Mouse (Mus musculus): ENCODE data around the gene Gata2.

Gene Gata2

GRCm38 (mm10) chr6:88208321-88208720 lies 14.6 kb downstream of the Gata2 start:
- no peak for DNase-seq (ENCODE audit: low read depth, low spot score)

DNA sequence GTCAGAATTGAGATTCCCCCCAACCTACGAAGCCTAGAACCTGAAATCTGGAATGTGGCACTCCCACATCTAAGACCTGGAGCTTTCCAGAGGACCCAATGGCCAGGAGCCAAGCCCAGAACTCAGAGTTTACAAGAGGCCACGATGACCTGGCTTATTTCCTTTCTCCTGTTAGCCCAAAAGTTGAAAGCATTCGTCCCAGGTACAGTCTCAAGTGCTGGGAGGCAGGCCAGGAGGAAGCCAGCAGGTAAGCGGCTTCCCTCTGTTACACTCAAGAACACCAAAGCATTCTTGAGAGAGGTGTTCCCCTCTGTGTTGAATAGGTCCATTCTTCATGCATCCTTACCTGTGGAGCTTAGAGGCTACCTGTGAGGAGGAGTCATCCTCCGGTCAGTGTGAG lies 15.8 kb downstream of the Gata2 start:
- DNase-seq (ENCODE audit: low read depth, low spot score): no peak

DNA sequence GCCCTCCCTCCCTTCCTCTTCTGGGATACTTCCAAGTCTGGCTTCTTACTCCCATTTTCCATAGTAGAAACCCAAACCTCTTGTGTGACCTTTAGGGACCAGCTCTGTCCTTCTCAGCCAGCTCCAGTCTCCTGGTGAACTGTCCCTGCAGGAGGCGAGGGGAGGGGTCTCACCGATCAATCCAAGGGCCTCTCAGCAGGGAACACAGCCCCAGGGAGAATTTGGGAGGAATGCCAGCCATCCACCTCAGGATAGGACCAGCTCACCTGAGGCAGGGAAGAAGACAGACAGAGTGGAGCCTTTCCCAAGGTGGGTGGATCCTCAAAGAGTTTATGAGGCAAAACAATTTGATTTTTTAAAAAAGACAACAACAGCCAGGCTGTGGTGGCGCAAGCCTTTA lies 16.5 kb downstream of the Gata2 start:
- peak; percentile 18 for DNase-seq (ENCODE audit: low read depth, low spot score)

- DNase-seq (ENCODE audit: low read depth, low spot score): no peak
These were observed 22.1 kb downstream of the Gata2 start for GRCm38 (mm10) chr6:88215797-88216196.

GRCm38 (mm10) chr6:88216199-88216598 lies 22.5 kb downstream of the Gata2 start:
- no peak for DNase-seq (ENCODE audit: low read depth, low spot score)

- DNase-seq (ENCODE audit: low read depth, low spot score): no peak
These were observed 25.4 kb downstream of the Gata2 start for GRCm38 (mm10) chr6:88219094-88219493.

DNA sequence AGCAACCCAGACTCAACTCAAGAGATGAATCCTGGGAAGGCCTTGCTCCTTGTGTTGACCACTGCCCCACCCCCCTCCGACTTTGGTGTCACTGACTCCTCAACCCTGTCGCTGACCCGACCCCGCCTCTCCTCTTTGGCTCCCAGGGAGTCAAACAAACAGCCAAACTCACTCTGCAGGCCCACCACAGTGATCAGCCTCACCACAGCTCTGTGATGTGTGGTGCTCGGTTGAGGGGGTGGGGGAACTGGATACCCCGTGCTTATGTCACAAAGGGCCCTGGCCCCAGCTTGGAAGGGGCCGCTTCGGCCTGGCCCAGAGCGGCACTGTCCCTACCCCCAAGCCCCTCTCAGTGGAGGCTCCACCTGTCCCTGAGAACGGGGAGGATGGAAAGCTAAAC lies 28.3 kb downstream of the Gata2 start, which contains the start of gene Dnajb8:
TSS of gene Dnajb8 (plus strand) at position 301 of the 400 bp plus-strand sequence.
- no peak for DNase-seq (ENCODE audit: low read depth, low spot score)

GRCm38 (mm10) chr6:88226570-88226994 lies 32.9 kb downstream of the Gata2 start:
- peak; percentile 8 for DNase-seq (ENCODE audit: low read depth, low spot score)

DNA sequence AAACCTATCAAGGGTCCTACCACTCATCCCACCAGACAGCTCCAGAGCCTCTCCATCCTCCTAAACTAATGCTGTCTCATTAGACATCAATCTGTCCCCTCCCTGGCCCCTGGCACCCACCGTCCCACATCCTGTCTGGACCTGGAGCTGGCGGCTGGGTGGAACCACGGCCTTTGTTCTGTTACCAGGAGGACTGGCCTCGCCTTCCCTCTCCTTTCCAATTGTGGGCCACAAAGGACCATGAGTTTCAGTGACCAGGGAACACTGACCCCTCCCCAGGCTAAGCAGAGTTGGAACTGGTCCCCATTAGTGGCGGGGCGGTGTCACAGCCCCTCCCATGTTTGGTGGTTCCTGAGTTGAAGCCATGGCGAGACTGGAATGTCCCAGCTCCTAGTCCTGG lies 33.8 kb downstream of the Gata2 start:
- DNase-seq (ENCODE audit: low read depth, low spot score): no peak

DNA sequence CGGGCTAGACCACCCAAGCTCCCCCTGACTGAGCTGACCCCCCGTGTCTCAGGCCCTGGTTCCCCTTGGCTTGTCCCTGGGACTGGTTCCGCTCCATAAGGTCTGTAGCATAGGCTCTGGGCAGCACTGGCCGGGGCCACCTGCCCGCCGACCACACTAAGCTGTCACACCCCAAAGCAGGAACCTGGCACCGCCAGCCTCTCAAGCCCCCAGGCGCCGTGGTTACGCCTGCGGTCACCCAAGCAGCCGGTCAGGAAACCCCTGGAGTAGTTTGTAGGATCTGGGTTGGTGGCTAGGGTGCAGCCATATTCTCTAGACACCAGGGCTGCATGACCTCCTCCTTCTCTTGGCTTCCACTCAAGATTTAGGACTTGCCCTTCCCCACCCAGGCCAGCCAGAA lies 35.5 kb downstream of the Gata2 start:
- no peak for DNase-seq (ENCODE audit: low read depth, low spot score)

DNA sequence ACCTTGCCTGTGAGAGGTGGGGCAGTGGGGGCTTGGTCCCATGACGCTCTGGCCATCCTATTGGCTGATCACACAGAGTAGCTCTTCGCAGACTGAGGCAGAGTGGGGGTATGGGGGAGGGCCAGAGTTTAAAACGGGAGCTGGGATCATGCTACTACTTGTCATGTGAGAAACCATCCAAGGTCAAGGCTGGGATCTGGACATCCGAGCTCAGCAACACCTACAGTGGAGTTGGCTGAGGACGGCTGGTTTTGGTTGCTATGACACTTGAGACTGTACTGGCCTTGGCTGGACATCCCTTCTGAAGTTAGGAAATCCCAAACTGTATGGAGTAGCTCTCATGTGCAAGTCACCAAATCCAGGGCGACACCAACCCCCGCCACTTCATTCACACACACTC lies 38.1 kb downstream of the Gata2 start:
- peak; percentile 8 for DNase-seq (ENCODE audit: low read depth, low spot score)

DNA sequence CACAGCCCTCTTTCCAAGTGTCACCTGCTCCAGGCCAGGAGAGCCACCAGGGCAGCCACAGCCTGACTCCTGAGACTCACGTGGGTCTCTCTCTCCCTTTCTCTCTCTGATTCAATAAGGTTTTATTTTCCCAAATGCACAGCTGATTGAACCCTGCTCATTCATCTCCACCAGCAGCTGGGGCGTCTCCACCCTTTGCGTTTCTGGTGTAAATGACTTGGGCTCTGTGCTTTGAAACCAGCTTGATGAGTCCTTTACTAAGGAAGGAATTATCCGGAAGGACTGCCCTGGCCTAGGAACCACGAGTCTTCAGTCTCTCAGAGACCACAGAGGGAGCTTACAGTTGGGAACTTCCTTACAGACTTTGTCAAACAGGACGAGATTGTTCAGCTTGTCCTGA lies 38.5 kb downstream of the Gata2 start:
- DNase-seq (ENCODE audit: low read depth, low spot score): peak; percentile 27

DNA sequence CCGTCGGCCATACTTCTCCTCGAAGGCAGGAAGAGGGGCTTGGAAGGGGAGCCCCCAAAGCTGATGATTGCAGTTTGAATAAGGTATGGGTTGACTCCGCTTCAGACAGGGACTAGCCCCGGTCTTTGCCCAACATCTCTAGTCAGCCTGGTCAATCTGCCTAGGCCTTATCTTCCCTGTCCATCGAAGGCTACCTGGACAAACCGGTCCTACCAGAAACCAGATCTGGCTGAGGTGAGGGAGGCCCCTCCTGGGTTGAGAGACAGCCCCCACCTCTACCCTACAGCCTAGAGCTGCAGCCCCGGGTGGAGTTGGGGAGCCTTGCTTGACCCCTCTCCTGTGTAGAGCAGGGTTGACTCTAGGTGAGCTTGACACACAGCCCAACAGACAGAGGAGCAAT lies 40.3 kb downstream of the Gata2 start:
- DNase-seq (ENCODE audit: low read depth, low spot score): no peak

DNA sequence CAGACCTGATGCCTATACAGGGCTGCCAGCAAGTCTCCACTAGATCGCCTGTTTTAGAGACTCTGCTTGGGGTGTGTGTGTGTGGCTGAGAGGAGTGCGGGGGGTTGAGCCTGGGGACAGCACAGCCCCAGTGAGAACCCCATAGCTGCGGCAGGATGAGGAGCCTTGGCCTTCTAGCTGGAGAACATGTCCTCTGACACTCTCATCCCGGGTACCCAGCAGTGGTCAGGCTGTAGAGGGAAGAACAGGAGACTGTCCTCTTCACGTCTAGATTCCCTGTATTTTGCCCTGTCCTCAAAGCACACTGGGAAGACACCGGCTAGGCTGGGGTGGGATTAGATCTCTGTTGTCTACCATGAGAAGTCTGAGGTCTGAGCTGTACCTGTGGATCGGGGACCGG lies 41.8 kb downstream of the Gata2 start:
- DNase-seq (ENCODE audit: low read depth, low spot score): no peak

- DNase-seq (ENCODE audit: low read depth, low spot score): peak; percentile 25
These were observed 42.3 kb downstream of the Gata2 start for GRCm38 (mm10) chr6:88235983-88236382.

DNA sequence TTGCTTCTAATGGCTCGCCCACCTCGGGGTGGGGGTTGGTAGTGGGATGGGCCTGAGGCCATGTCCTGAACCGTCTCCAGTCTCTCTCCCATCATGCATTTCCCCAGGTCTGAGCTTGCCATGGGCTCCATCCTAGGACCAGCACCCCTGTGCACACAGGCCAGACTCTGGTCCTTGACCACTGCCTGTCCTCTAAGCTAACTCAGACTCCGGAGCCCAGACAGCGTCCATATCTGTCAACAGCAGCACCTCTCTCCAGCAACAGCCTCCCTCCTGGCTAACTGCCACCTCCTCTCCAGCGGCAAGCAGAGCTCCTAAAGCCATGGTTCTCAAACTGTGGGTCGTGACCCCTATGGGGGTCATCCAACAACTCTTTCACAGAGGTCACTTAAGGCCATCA lies 42.8 kb downstream of the Gata2 start:
- DNase-seq (ENCODE audit: low read depth, low spot score): no peak

GRCm38 (mm10) chr6:88242604-88243003 lies 48.9 kb downstream of the Gata2 start:
- DNase-seq (ENCODE audit: low read depth, low spot score): peak; percentile 41

DNA sequence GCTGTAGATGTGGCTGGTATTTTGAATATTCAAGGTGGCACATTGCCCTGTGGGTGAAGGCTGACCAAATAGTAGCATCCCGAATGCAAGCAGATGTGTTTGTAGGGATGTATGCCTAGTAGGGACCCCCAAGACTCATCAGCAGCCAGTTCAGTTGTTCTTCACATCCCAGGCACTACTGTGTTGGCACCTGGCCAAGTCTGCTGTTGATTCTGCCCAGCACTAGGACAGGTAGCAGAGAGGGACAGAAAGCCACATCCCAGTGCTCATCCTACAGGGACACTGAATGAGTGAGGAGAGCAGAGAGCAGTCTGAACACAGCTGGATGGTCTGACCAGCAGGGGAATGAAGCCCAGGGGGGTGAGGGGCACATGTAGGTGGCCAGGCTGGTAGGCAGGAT lies 55.5 kb downstream of the Gata2 start:
- DNase-seq (ENCODE audit: low read depth, low spot score): no peak

GRCm38 (mm10) chr6:88251396-88251795 lies 57.7 kb downstream of the Gata2 start:
- no peak for DNase-seq (ENCODE audit: low read depth, low spot score)

DNA sequence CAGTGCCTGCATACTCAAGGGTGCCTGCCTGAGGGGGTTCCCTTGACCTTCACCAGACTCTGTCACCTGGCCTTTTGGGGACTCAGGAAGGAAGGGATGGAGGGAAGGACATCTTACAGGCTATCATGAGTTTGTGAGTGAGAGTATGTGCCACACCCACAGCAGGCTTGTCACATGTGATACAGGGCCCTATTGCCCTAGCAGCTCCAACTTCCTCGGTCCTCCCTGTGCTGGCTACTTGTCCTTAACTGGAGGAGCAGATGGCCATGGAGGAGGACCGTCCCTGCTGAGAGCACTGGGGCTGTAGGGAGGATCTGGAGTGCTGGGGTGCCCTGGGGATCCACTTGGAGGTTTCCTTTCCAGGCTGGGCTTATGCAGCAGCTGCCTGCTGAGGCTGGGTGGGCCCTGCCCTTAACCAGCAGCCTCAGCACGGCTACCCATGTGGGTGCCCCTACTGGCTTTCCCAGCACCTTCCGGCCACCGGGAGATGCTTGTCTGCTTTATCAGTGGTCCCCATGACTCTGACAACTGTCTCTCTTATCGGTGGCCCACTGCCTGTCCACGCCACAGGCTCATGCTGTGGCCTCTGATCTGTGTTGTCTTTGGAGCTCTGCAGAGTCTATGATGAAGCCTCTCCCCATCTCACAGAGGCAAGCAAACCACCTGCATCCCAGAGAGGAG lies 58.2 kb downstream of the Gata2 start:
- DNase-seq (ENCODE audit: low read depth, low spot score): no peak

DNA sequence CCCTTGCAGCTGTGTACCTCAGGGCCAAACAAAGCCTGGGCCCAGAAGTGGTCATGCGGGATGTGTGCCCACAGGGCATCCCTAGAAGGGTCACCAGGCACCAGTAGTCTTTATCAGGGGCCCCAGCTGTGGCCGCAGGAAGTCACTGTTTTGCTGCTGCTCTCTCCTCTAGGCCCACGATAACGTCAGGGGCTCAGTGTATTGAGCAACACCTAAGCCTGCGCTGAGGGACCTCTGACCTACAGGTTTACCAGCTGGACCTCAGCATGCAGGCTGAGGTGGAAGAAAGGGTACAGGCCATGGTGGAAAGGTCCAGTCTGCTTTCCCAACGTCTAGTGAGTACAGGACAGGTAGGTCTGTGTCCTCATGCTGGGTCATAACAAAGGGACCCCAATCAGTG lies 60.4 kb downstream of the Gata2 start:
- DNase-seq (ENCODE audit: low read depth, low spot score): no peak

DNA sequence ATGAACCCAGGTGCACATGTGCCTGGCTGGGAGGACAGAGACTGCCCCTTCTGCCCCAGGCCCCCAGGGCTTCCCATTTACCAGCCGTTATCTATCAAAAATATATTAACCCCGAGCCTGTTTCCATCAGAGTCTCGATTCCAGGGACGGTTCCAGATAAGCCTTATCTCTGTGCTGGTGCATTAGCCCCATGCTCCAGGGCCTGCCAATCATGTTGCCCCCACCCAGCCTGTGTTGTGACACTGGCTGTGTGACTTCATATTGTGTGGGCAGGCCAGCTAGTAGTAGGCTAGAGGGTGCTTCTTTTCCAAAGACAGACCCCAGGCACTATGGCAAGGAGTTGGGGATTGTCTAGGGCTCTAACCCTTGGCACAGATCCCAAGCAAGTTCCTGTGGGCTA lies 61.7 kb downstream of the Gata2 start:
- no peak for DNase-seq (ENCODE audit: low read depth, low spot score)
